Mouse (Mus musculus) limb, embryonic 12.5 days (tissue): Measurements from ENCODE around the gene Fam160a1. TPM values are rescaled to one million over a fixed set of nuclear protein-coding genes. Genes with fewer than 3 reads are reported as not detected.
A peak's percentile ranks its signal among the peaks of the same experiment; 100 is the strongest.

Source experiments
- ATAC-seq: fragments of 200-750 bp; cut with Nextera tagmentation; 2 replicates; pipeline ENCODE4 v1.8.0; 2017; ENCODE audit warnings: low read depth, moderate TSS enrichment; ENCODE audit not compliant: insufficient number of reproducible peaks, insufficient read depth, low FRiP score, low TSS enrichment
- H3K27ac ChIP-seq: fragments of 300-500 bp; sonication (generic); 2 replicates; pipeline ENCODE4 v1.5.1; 2016; ENCODE audit warnings: mild to moderate bottlenecking, moderate library complexity
- H3K27me3 ChIP-seq: fragments of 300-500 bp; sonication (generic); 2 replicates; pipeline ENCODE4 v1.6.1; 2016; ENCODE audit warnings: mild to moderate bottlenecking, moderate library complexity
- H3K36me3 ChIP-seq: fragments of 300-500 bp; sonication (generic); 2 replicates; pipeline ENCODE4 v1.6.1; 2016; ENCODE audit warnings: mild to moderate bottlenecking, moderate library complexity
- H3K4me1 ChIP-seq: fragments of 300-500 bp; sonication (generic); replicated peaks from 2 replicates; pipeline ENCODE4 v1.6.1; 2016
- H3K4me2 ChIP-seq: fragments of 300-500 bp; sonication (generic); 2 replicates; pipeline ENCODE4 v1.6.1; 2016; ENCODE audit warnings: mild to moderate bottlenecking, moderate library complexity
- H3K4me3 ChIP-seq: fragments of 300-500 bp; sonication (generic); replicated peaks from 2 replicates; pipeline ENCODE4 v1.5.1; 2016; ENCODE audit warnings: mild to moderate bottlenecking
- H3K9ac ChIP-seq: fragments of 300-500 bp; sonication (generic); replicated peaks from 2 replicates; pipeline ENCODE4 v1.6.1; 2016; ENCODE audit warnings: mild to moderate bottlenecking, moderate library complexity
- H3K9me3 ChIP-seq: fragments of 300-500 bp; sonication (generic); 2 replicates; pipeline ENCODE4 v1.6.1; 2016; ENCODE audit warnings: mild to moderate bottlenecking, moderate library complexity
- WGBS: fragments of 180-500 bp; shearing (Covaris S2); methylation state at CpG from one replicate; pipeline ENCODE4 v1.1.7; 2016; 5-methylcytosine and 5-hydroxymethylcytosine counted together
- polyA plus RNA-seq: library from polyadenylated mRNA; unstranded; fragments of >200 nt; fragmentation: Nextera tagmentation; extraction: Ambion mirVana; gene quantifications from 2 replicates; pipeline ENCODE4 v1.2.1, GENCODE M21; 2016

Gene Fam160a1
- polyA plus RNA-seq, 1 experiment from 2014 or later, result 2.3 TPM

DNA sequence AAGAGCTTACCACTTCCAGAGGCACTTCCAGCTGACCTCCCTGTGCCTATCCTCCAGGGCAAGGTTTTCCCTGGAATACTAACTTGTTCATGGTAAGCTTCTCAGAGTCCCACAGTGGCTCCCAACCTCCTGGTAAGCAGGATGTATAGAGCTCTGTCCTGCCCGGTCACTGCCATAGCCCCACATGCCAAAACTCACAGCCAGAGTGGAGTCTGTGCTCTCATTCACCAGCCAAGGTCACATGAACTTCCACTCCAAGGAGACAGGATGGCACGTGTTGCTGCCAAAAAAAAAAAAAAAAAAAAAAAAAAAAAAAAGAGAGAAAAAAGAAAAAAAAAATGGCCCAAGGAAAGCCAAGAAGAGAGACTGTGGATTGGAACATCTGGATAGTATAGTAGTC lies 39.2 kb downstream of the Fam160a1 start:
- WGBS, result 75% methylated on average over 2 of the region's 2 CpGs
- H3K9me3 ChIP-seq, result no peaks in the 10 kb centered on the region
- H3K36me3 ChIP-seq, result no peaks in the 10 kb centered on the region
- H3K27ac ChIP-seq, result peak overlapping the region; percentile 64; the same call in 1 of the 2 replicates
- H3K9ac ChIP-seq, result no peak overlapping the region
- no peak overlapping the region for H3K4me2 ChIP-seq
- no peaks in the 10 kb centered on the region for H3K27me3 ChIP-seq
- no peak overlapping the region for H3K4me3 ChIP-seq
- ATAC-seq, result no peak
- peaks cover 4% of the 10 kb centered on the region for H3K4me1 ChIP-seq

DNA sequence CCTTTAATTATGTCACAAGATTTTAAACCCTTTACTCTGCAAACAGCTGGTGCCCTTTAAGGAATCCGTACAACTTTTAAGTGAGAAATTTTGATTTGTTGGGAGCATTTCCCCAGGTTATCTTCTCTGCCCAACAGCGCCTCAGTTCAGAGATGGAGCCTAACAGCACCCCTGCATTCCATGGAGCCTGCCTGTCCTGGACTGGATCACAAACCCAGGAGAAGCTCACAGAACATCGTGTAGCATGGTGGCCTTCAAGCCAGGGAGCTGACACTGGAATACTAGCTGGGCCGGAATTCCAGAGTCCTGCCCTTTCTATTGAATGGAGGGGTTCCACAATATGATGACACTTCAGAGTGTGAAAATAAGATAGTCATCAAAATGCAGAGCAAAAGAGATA lies 39.7 kb downstream of the Fam160a1 start:
- Histone ChIP-seq H3K9ac (no peak overlapping the region), H3K4me1 (peaks cover 4% of the 10 kb centered on the region), H3K4me2 (peak overlapping the region; percentile 2), H3K4me3 (no peak overlapping the region), H3K36me3 (no peaks in the 10 kb centered on the region), H3K27ac (peak overlapping the region; percentile 64), H3K9me3 (no peaks in the 10 kb centered on the region), H3K27me3 (no peaks in the 10 kb centered on the region)
- 72% methylated on average over 4 of the region's 4 CpGs for WGBS
- ATAC-seq, result no peak

- ATAC-seq, result no peak
- H3K36me3 ChIP-seq, result no peaks in the 10 kb centered on the region
- H3K4me1 ChIP-seq, result peaks cover 4% of the 10 kb centered on the region
- H3K9ac ChIP-seq, result no peak overlapping the region
- peak overlapping the region; percentile 2 for H3K4me2 ChIP-seq
- WGBS, result 47% methylated on average over 10 of the region's 10 CpGs
- H3K27me3 ChIP-seq, result no peaks in the 10 kb centered on the region
- peak overlapping the region; percentile 64; the same call in 1 of the 2 replicates for H3K27ac ChIP-seq
- no peak overlapping the region for H3K4me3 ChIP-seq
- no peaks in the 10 kb centered on the region for H3K9me3 ChIP-seq
Observed at GRCm38 (mm10) chr3:85776707-85777106, 40.4 kb downstream of the Fam160a1 start.

DNA sequence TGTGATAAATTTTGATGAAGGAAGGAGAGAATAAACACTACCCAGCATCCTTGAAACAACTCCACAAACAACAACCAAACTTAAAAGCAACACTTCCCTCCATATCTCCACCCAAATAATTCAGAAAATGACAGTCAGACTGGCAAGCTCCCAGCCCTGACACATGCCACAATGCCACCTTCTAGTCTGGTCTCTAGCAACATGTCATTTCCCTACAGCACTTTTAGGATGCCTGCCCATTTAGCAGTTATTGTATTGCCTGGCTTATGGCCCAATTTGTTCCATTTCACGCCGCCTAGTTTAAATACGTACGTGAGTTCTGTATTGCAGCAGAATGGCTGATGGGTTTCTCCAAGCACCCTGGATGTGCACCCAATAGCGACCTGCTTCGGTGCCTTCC lies 41.0 kb downstream of the Fam160a1 start:
- no peak overlapping the region for H3K4me2 ChIP-seq

DNA sequence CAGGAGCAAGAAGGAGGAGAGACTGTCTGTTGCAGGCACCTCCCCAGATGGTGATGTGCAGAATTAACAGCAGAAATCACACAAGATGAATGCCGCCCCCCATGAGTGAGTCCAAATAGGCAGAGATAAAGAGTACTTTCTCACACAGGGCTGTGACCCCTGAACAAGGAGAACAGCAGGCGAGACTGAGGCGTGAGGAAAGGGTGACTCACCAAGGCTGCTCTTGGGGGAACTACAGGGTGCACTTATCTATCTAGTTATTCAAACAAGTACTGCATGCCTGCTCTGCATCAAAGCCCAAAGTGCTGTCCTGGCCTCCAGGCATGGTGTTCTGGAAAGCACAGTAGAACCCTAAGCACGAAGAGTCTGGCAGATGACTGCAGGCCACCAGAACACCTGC lies 43.2 kb downstream of the Fam160a1 start:
- H3K9ac ChIP-seq, result no peak overlapping the region
- WGBS, result 71% methylated on average over 4 of the region's 4 CpGs
- H3K36me3 ChIP-seq, result no peaks in the 10 kb centered on the region
- peaks cover 4% of the 10 kb centered on the region for H3K4me1 ChIP-seq
- no peak overlapping the region for H3K27ac ChIP-seq
- no peak overlapping the region for H3K4me3 ChIP-seq
- no peak overlapping the region for H3K4me2 ChIP-seq
- no peaks in the 10 kb centered on the region for H3K9me3 ChIP-seq
- no peaks in the 10 kb centered on the region for H3K27me3 ChIP-seq
- ATAC-seq, result no peak

More for the DNA sequence above, 41.0 kb downstream of the Fam160a1 start:
- Histone ChIP-seq H3K36me3 (no peaks in the 10 kb centered on the region), H3K9ac (no peak overlapping the region), H3K27ac (0 out of 2 replicates have a peak overlapping the region, but pooled peaks have one; percentile 64), H3K4me3 (no peak overlapping the region), H3K4me1 (peaks cover 4% of the 10 kb centered on the region), H3K27me3 (no peaks in the 10 kb centered on the region), H3K9me3 (no peaks in the 10 kb centered on the region)
- WGBS, result 67% methylated on average over 6 of the region's 6 CpGs
- no peak for ATAC-seq

GRCm38 (mm10) chr3:85773425-85773824 lies 43.7 kb downstream of the Fam160a1 start:
- no peaks in the 10 kb centered on the region for H3K36me3 ChIP-seq
- H3K27me3 ChIP-seq, result no peaks in the 10 kb centered on the region
- H3K4me1 ChIP-seq, result peaks cover 4% of the 10 kb centered on the region
- H3K9ac ChIP-seq, result no peak overlapping the region
- no peak overlapping the region for H3K27ac ChIP-seq
- 51% methylated on average over 3 of the region's 3 CpGs for WGBS
- no peak overlapping the region for H3K4me3 ChIP-seq
- no peak overlapping the region for H3K4me2 ChIP-seq
- no peak for ATAC-seq
- no peaks in the 10 kb centered on the region for H3K9me3 ChIP-seq

GRCm38 (mm10) chr3:85764937-85765337 lies 52.2 kb downstream of the Fam160a1 start:
- H3K4me3 ChIP-seq, result no peak overlapping the region

GRCm38 (mm10) chr3:85764008-85764834 lies 52.9 kb downstream of the Fam160a1 start:
- Histone ChIP-seq H3K27me3 (no peaks in the 10 kb centered on the region), H3K36me3 (no peaks in the 10 kb centered on the region), H3K4me2 (peak overlapping the region; percentile 26), H3K9ac (no peak overlapping the region), H3K27ac (no peak overlapping the region), H3K4me1 (peaks cover 17% of the 10 kb centered on the region), H3K9me3 (no peaks in the 10 kb centered on the region), H3K4me3 (no peak overlapping the region)
- ATAC-seq, result no peak
- 34% methylated on average over 18 of the region's 18 CpGs for WGBS

More at GRCm38 (mm10) chr3:85764937-85765337, 52.2 kb downstream of the Fam160a1 start:
- Histone ChIP-seq H3K4me1 (peaks cover 17% of the 10 kb centered on the region), H3K27me3 (no peaks in the 10 kb centered on the region), H3K36me3 (no peaks in the 10 kb centered on the region), H3K9me3 (no peaks in the 10 kb centered on the region), H3K27ac (no peak overlapping the region), H3K4me2 (no peak overlapping the region), H3K9ac (no peak overlapping the region)
- no peak for ATAC-seq
- 65% methylated on average over 7 of the region's 7 CpGs for WGBS

DNA sequence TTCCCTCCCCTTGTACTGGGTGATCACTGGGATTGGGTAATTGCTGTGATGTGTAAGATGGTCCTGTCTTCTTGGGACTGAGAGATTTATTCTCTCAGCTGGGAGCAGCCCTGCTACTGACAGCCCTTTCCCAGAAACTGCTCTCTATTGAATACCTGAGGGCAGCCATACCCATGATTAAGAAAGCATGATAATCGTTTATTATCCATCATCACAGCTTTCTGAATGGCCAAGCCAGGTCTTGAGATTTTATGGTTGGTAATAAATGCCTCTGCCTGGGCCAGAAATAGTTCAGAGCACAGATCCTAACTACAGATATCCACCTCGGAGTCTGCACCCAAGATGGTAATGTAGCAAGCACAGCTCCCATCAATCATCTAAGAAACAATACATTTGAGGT lies 59.1 kb downstream of the Fam160a1 start:
- Histone ChIP-seq H3K4me1 (peaks cover 12% of the 10 kb centered on the region), H3K9me3 (no peaks in the 10 kb centered on the region), H3K4me3 (no peak overlapping the region), H3K4me2 (no peak overlapping the region), H3K27ac (no peak overlapping the region), H3K36me3 (no peaks in the 10 kb centered on the region), H3K9ac (no peak overlapping the region), H3K27me3 (no peaks in the 10 kb centered on the region)
- WGBS, result 32% methylated on average over 2 of the region's 2 CpGs
- no peak for ATAC-seq

DNA sequence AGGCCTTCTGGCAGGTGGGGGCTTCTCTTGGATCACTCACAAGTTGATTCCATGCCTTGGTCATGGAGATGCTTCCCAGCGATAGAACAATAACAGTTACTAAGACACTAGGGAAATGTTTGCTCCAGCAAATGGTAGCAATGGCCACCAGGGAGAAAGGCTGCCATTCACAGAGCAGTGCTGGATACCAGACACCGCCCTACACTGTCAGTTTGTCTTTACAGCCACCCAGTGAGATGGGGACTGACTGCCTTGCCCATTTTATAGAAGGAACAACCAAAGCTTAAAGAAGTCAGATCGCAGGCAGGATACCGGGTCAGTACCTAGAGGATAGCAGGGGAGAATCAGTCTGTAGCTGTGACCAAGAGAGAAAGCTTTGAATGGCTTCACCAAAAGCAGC lies 59.7 kb downstream of the Fam160a1 start:
- whole genome bisulfite sequencing, result 89% methylated on average over 4 of the region's 4 CpGs
- H3K9ac ChIP-seq, result no peak overlapping the region
- no peak for ATAC-seq

DNA sequence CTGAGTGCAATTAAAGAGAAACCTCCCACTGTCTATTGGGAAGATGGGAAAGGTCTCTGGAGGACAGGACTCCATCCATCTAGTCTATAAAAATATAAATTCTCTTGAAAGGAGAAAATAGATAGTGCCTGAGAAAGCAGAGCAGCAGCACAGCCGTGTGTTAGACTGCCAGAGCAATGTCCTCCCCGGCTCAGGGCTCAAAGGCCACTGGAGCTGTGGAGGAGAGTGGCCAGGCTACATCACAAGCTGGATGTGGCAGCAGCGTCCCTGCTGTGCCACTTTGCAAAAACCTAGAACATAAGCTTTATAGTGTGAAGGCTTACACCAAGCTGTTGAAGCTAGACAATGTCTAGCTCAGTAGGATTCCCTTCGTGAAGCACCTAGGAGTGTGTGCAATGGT lies 67.7 kb downstream of the Fam160a1 start:
- H3K36me3 ChIP-seq, result no peaks in the 10 kb centered on the region
- WGBS, result 62% methylated on average over 4 of the region's 4 CpGs
- no peak overlapping the region for H3K27ac ChIP-seq
- no peak overlapping the region for H3K4me2 ChIP-seq
- H3K9me3 ChIP-seq, result no peaks in the 10 kb centered on the region
- no peak for ATAC-seq
- H3K9ac ChIP-seq, result no peak overlapping the region
- peaks cover 27% of the 10 kb centered on the region for H3K4me1 ChIP-seq
- H3K27me3 ChIP-seq, result no peaks in the 10 kb centered on the region
- H3K4me3 ChIP-seq, result no peak overlapping the region

More for the DNA sequence above, 59.7 kb downstream of the Fam160a1 start:
- no peaks in the 10 kb centered on the region for H3K9me3 ChIP-seq
- no peak overlapping the region for H3K4me2 ChIP-seq
- H3K36me3 ChIP-seq, result no peaks in the 10 kb centered on the region
- peaks cover 17% of the 10 kb centered on the region for H3K4me1 ChIP-seq
- no peaks in the 10 kb centered on the region for H3K27me3 ChIP-seq
- H3K4me3 ChIP-seq, result no peak overlapping the region
- H3K27ac ChIP-seq, result no peak overlapping the region

DNA sequence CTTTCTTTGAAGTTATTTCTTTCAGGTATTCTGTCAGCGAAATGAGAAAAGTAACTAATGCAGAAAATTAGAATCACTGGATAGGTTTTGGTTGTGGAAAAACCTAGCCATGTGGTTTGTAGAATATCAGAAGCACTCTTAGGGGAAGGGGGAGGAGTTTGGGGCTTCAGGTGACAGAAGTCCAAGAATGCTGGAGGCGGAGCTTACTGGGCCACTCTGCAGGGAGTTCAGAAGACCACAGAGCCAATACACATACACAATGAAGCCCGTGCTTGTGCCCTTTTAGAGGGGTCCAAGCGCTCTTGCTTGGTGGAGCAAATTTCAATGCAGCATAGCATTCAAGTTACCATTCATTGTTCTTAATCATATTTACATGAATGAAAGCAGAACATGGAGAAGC lies 68.2 kb downstream of the Fam160a1 start:
- no peaks in the 10 kb centered on the region for H3K9me3 ChIP-seq
- H3K9ac ChIP-seq, result no peak overlapping the region
- no peaks in the 10 kb centered on the region for H3K36me3 ChIP-seq
- H3K4me1 ChIP-seq, result peaks cover 27% of the 10 kb centered on the region
- H3K4me3 ChIP-seq, result no peak overlapping the region
- ATAC-seq, result no peak
- H3K27me3 ChIP-seq, result no peaks in the 10 kb centered on the region
- H3K27ac ChIP-seq, result no peak overlapping the region
- WGBS, result 28% methylated on average over 4 of the region's 4 CpGs
- H3K4me2 ChIP-seq, result no peak overlapping the region
